In genomic region chr12:73378026-73378425, GRCm38 (mm10) we compare ENCODE assay signal across 26 mouse cellular contexts.
DNase-seq lines count a peak whose midpoint lies in the region; ATAC-seq and TF ChIP-seq lines count a peak whose summit lies in the region.
"Had no signal": no experiment of that assay in that cellular context is flagged by ENCODE, and none has a peak within 500 bp of the region (broad histone marks: within the 10 kb centered on the region; RNA-seq: fewer than 3 reads in every experiment).

No protein-coding gene starts in this region.

- H3K9ac ChIP-seq in forebrain, embryonic 11.5 days (ENCODE audit: low read length) = no peak overlapping the region
- H3K9ac ChIP-seq in forebrain, embryonic 13.5 days = no peak overlapping the region
- H3K9ac ChIP-seq in midbrain, embryonic 11.5 days (ENCODE audit: low read length) = no peak overlapping the region
- H3K9ac ChIP-seq in midbrain, embryonic 14.5 days (replicated peaks; ENCODE audit: low read length) = no peak overlapping the region
- H3K9ac ChIP-seq: embryonic facial prominence, embryonic 13.5 days; embryonic facial prominence, embryonic 15.5 days; forebrain, embryonic 12.5 days; forebrain, embryonic 15.5 days; forebrain, postnatal 0 days had no signal

- 0 out of 2 replicates have a peak, but pooled peaks cover 3% of the 10 kb centered on the region for H3K4me1 ChIP-seq in forebrain, embryonic 11.5 days (replicated peaks; ENCODE audit: control insufficient read depth, insufficient read depth, low read length)
- no peaks in the 10 kb centered on the region for H3K4me1 ChIP-seq in forebrain, embryonic 13.5 days
- no peaks in the 10 kb centered on the region for H3K4me1 ChIP-seq in midbrain, embryonic 11.5 days (ENCODE audit: control insufficient read depth, insufficient read depth, low read length)
- H3K4me1 ChIP-seq in midbrain, embryonic 14.5 days (ENCODE audit: control insufficient read depth, insufficient read depth, low read length) = 0 out of 2 replicates have a peak, but pooled peaks cover 4% of the 10 kb centered on the region
- H3K4me1 ChIP-seq in embryonic fibroblast, embryonic 13.5 days (ENCODE audit: control insufficient read depth, insufficient read depth, low read length) = peaks cover 14% of the 10 kb centered on the region
- peaks cover 25% of the 10 kb centered on the region for H3K4me1 ChIP-seq in embryonic facial prominence, embryonic 10.5 days
- H3K4me1 ChIP-seq: forebrain, embryonic 15.5 days had no signal

- WGBS in forebrain, embryonic 11.5 days = 91% methylated on average over 5 of the region's 5 CpGs
- WGBS in forebrain, embryonic 13.5 days = 96% methylated on average over 5 of the region's 5 CpGs
- 92% methylated on average over 5 of the region's 5 CpGs for WGBS in midbrain, embryonic 11.5 days
- 91% methylated on average over 5 of the region's 5 CpGs for WGBS in midbrain, embryonic 14.5 days
- 93% methylated on average over 5 of the region's 5 CpGs for WGBS in embryonic facial prominence, embryonic 10.5 days

- ATAC-seq in forebrain, embryonic 11.5 days (replicated peaks; ENCODE audit: low FRiP score) = no peak
- ATAC-seq in forebrain, embryonic 13.5 days = no peak
- ATAC-seq in midbrain, embryonic 11.5 days (ENCODE audit: low FRiP score) = no peak
- ATAC-seq in midbrain, embryonic 14.5 days (ENCODE audit: low FRiP score, low TSS enrichment) = no peak
- ATAC-seq: activated CD4-positive, CD25-positive, alpha-beta regulatory T cell, adult 4 months; CD4-positive, CD25-positive, alpha-beta regulatory T cell, adult 4 months; forebrain, embryonic 15.5 days; forebrain, postnatal 0 days; Patski had no signal

- H3K4me2 ChIP-seq in forebrain, embryonic 11.5 days (ENCODE audit: low read depth, low read length, severe bottlenecking) = no peak overlapping the region
- no peak overlapping the region for H3K4me2 ChIP-seq in forebrain, embryonic 13.5 days
- no peak overlapping the region for H3K4me2 ChIP-seq in midbrain, embryonic 11.5 days
- no peak overlapping the region for H3K4me2 ChIP-seq in midbrain, embryonic 14.5 days (ENCODE audit: low read length)
- H3K4me2 ChIP-seq: embryonic facial prominence, embryonic 13.5 days; embryonic facial prominence, embryonic 15.5 days; forebrain, embryonic 12.5 days; forebrain, embryonic 15.5 days had no signal

- no peaks in the 10 kb centered on the region for H3K27me3 ChIP-seq in forebrain, embryonic 11.5 days (ENCODE audit: control insufficient read depth, insufficient read depth, low read length)
- no peaks in the 10 kb centered on the region for H3K27me3 ChIP-seq in forebrain, embryonic 13.5 days
- no peaks in the 10 kb centered on the region for H3K27me3 ChIP-seq in midbrain, embryonic 11.5 days (ENCODE audit: control insufficient read depth, insufficient read depth, low read length)
- no peaks in the 10 kb centered on the region for H3K27me3 ChIP-seq in midbrain, embryonic 14.5 days (ENCODE audit: control insufficient read depth, insufficient read depth, low read length)
- no peaks in the 10 kb centered on the region for H3K27me3 ChIP-seq in embryonic facial prominence, embryonic 10.5 days (replicated peaks; ENCODE audit: low read depth, poor library complexity, severe bottlenecking)
- H3K27me3 ChIP-seq: CH12.LX; embryonic facial prominence, embryonic 13.5 days; embryonic facial prominence, embryonic 15.5 days; forebrain, embryonic 12.5 days; forebrain, embryonic 15.5 days; Patski had no signal

- no peaks in the 10 kb centered on the region for H3K9me3 ChIP-seq in forebrain, embryonic 11.5 days (ENCODE audit: control insufficient read depth, low read length)
- no peaks in the 10 kb centered on the region for H3K9me3 ChIP-seq in forebrain, embryonic 13.5 days (replicated peaks)
- no peaks in the 10 kb centered on the region for H3K9me3 ChIP-seq in midbrain, embryonic 11.5 days (ENCODE audit: control insufficient read depth, low read length)
- H3K9me3 ChIP-seq in midbrain, embryonic 14.5 days (ENCODE audit: control insufficient read depth, low read length) = no peaks in the 10 kb centered on the region
- H3K9me3 ChIP-seq in embryonic facial prominence, embryonic 10.5 days = no peaks in the 10 kb centered on the region
- H3K9me3 ChIP-seq: embryonic facial prominence, embryonic 13.5 days; embryonic facial prominence, embryonic 15.5 days; forebrain, embryonic 12.5 days; forebrain, embryonic 15.5 days; G1E had no signal

- TF ChIP-seq CTCF in embryonic fibroblast, embryonic 13.5 days (IDR thresholded peaks at IDR 0.05; ENCODE audit: borderline replicate concordance, insufficient read depth, low read length) = no peak

- H3K4me3 ChIP-seq in forebrain, embryonic 11.5 days (ENCODE audit: low read depth, low read length) = no peak overlapping the region
- H3K4me3 ChIP-seq in forebrain, embryonic 13.5 days = no peak overlapping the region
- no peak overlapping the region for H3K4me3 ChIP-seq in midbrain, embryonic 11.5 days (ENCODE audit: low read depth, low read length)
- no peak overlapping the region for H3K4me3 ChIP-seq in midbrain, embryonic 14.5 days (replicated peaks; ENCODE audit: low read depth, low read length)
- no peak overlapping the region for H3K4me3 ChIP-seq in embryonic fibroblast, embryonic 13.5 days (ENCODE audit: insufficient read depth, low read length)
- H3K4me3 ChIP-seq in embryonic facial prominence, embryonic 10.5 days = no peak overlapping the region
- H3K4me3 ChIP-seq: embryonic facial prominence, embryonic 13.5 days; embryonic facial prominence, embryonic 15.5 days; forebrain, embryonic 12.5 days; forebrain, embryonic 15.5 days had no signal

- no peak for TF ChIP-seq POLR2A in embryonic fibroblast, embryonic 13.5 days (IDR thresholded peaks at IDR 0.05; ENCODE audit: low read depth, low read length)

- DNase-seq in forebrain, embryonic 11.5 days (ENCODE audit: low spot score) = peak; percentile 4
- DNase-seq in midbrain, embryonic 11.5 days (ENCODE audit: low spot score, missing footprints) = peak; percentile 73
- no peak for DNase-seq in midbrain, embryonic 14.5 days
- DNase-seq in embryonic facial prominence, embryonic 10.5 days (ENCODE audit: low spot score) = no peak
- DNase-seq in right cerebral cortex, postnatal 36 days (ENCODE audit: low spot score in 2 of 2) = no peak
- DNase-seq: adrenal gland, adult 8-10 months; adrenal gland, postnatal 14 days; adrenal gland, postnatal 36 days; B cell, adult 2 months; cerebellum, adult 11-12 months; cerebellum, adult 2 months; cerebellum, adult 9-10 months; cerebellum, postnatal 10 days; cerebellum, postnatal 25 days; forebrain, postnatal 0 days had no signal

- H3K36me3 ChIP-seq in forebrain, embryonic 11.5 days (ENCODE audit: control insufficient read depth, insufficient read depth, low read length) = no peaks in the 10 kb centered on the region
- H3K36me3 ChIP-seq in forebrain, embryonic 13.5 days (ENCODE audit: poor library complexity, severe bottlenecking) = no peaks in the 10 kb centered on the region
- no peaks in the 10 kb centered on the region for H3K36me3 ChIP-seq in midbrain, embryonic 11.5 days (ENCODE audit: control insufficient read depth, insufficient read depth, low read length)
- no peaks in the 10 kb centered on the region for H3K36me3 ChIP-seq in midbrain, embryonic 14.5 days (ENCODE audit: control insufficient read depth, insufficient read depth, low read length)
- no peaks in the 10 kb centered on the region for H3K36me3 ChIP-seq in embryonic facial prominence, embryonic 10.5 days (replicated peaks)
- H3K36me3 ChIP-seq: embryonic facial prominence, embryonic 13.5 days; embryonic facial prominence, embryonic 15.5 days; forebrain, embryonic 12.5 days; forebrain, embryonic 15.5 days; G1E had no signal

- no peak overlapping the region for H3K27ac ChIP-seq in forebrain, embryonic 11.5 days (ENCODE audit: low read depth, low read length)
- H3K27ac ChIP-seq in forebrain, embryonic 13.5 days = no peak overlapping the region
- no peak overlapping the region for H3K27ac ChIP-seq in midbrain, embryonic 11.5 days (ENCODE audit: low read depth, low read length)
- H3K27ac ChIP-seq in midbrain, embryonic 14.5 days (replicated peaks; ENCODE audit: low read depth, low read length) = no peak overlapping the region
- H3K27ac ChIP-seq in embryonic fibroblast, embryonic 13.5 days (ENCODE audit: insufficient read depth, low read length) = peak overlapping the region; percentile 50; the same call in 1 of the 2 replicates
- no peak overlapping the region for H3K27ac ChIP-seq in embryonic facial prominence, embryonic 10.5 days (replicated peaks)
- H3K27ac ChIP-seq: embryonic facial prominence, embryonic 13.5 days; embryonic facial prominence, embryonic 15.5 days; forebrain, embryonic 12.5 days; forebrain, embryonic 15.5 days had no signal

Comparison
In these comparisons a context has a peak if more than half of its experiments do, and no peak if none do; other contexts are left out.
1. DNase-seq: peak in forebrain, embryonic 11.5 days (single experiment) and midbrain, embryonic 11.5 days (single experiment); none in midbrain, embryonic 14.5 days (single experiment), embryonic facial prominence, embryonic 10.5 days (single experiment) and right cerebral cortex, postnatal 36 days (0 of 2).